Mouse (Mus musculus): ENCODE measurements at regions not wholly inside any gene's neighbourhood (a gene's known extent, or its start where the extent isn't known, plus 50 kb on each side); places are given as distances from the start of the nearest gene placed in this dataset.
A peak's percentile ranks its signal among the peaks of the same experiment; 100 is the strongest.

DNA sequence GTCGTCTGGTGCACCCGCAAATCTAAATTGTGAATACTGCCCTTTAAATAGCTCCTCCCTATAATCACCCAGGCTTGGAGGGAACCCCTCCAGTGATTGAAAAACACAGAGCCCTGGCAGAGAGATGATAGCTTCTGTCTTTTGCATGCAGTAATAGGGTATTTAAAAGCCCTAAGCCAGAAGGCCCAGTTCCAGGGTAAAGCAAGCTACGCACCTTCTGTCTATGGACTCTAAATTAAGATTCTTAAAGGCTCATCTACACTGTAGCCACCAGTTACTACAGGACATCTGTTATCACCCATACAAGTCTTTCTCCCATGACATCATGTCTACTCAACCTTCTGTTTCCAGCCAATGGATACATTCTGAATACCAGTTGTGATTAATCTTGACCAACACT, 167.8 kb downstream of the Gm11361 start:
- no peak for DNase-seq

DNA sequence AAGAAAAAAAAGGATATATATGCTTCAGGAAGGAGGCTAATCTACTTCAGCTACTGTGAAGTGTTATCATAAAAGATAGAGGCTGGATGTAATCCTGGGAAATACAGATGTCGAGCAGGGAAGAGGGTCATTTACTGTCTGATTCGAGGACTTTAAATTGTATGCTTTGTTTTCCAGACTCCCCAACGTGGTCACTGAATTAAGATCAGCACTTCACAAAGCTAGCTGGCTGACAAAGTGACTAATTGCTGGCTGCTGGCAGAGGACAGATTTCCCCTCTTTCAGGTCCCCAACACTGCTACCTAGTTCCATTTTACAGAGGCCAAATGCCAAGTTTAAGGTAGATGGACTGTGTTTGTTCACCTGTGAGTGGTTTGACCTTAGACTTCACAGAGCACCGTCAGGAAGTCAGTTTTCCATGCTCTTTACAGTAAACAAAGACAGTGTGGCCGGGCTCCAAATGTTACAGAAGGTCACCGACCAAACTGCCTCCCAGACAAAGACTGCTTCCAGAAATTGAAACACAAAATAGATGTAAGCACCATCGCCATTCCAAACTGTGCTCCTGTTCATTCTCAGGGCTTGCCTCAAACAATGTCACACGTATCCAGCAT, 167.2 kb downstream of the Gm11361 start:
- no peak for DNase-seq

DNA sequence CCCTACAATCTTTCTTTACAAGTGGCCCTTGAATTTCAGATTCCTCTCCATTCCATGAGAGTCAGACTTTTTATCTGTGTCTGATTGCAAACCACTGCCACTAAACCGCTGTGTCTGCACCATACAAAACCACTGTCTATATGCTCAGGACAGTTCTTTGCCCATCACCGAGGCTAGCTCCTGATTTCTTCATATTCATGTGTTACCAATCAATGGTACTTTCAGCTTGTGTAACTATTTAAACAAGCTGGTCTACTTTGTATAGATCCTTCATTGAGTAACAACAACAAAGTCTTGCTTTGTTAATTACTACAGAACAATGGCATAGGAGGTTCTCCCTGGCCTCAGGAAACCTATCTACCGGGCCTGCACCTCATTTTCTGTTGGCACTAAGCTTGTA, 164.0 kb downstream of the Gm11361 start:
- no peak for DNase-seq

DNA sequence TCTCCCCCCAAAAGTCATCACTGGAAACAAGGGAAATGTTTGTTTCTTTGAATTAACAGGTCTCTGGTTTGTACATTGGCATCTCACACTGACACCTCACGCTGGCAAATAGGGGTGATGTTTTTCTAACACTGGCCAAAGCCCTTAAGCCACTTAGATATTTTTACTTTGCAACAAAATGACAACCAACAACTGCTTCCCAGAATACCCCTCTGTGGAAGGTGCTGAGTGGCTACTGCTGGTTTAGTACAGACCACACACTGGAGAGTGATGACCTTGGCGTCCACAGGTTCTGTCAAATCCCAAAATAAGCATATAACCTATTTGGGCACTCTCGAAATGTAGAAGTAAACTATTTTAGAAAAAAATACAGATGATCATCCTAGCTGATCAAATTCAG, 163.3 kb downstream of the Gm11361 start:
- no peak for DNase-seq

DNA sequence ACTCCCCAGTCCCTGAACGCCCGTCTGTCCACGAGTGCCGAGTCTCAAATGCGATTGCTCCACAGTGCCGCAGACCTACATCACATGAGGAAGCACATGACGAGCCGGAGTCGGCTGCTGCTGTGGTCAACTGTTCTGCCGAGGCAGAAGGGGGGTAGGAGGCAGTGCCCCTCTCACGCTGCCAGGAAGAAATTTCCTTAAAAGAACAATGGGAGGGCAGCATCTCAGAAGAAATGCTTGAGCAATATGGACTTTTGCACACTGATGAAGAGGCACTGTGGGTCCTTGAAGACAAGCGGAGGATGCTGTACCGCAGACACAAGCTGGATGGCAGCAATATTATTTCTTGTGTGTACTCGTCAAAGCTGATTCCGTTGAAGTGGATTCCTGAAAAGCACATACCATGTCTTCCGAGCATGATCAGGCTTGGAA, 162.6 kb downstream of the Gm11361 start:
- peak; percentile 81 for DNase-seq

DNA sequence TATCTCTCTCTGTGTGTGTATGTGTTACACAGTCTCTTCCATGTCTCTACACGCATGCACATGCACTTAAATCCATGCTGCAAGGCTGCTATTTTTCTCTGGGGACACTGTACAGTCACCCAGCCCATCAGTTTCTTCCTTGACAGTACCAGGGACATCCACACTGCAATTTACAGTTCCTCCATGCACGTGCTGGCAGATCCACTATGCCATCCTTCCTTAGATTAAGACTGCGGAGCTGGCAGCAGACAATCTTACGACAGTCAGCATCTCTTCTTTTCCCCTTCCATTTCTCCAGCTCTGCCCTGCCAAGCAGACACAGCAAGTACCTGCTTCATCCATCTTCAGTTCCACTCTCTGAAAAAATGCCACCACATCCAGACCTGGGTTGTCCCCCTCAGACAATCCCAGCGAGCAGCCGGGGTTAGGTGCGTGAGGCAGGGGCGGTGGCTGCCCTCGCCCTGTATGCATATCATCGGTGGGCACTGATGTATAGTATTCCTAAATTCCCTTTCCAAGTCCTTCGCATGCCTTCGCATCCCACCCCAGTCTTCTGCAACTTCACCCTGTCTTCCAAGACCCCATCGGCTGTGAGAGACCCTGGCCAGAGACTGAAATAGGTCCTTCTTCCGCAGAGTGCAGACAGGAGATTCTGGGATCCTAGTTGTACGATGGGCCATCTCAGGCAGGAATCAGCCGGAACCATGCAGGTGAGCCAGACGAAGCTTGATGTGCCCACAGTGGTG, 161.8 kb downstream of the Gm11361 start:
- peak; percentile 26 for DNase-seq

DNA sequence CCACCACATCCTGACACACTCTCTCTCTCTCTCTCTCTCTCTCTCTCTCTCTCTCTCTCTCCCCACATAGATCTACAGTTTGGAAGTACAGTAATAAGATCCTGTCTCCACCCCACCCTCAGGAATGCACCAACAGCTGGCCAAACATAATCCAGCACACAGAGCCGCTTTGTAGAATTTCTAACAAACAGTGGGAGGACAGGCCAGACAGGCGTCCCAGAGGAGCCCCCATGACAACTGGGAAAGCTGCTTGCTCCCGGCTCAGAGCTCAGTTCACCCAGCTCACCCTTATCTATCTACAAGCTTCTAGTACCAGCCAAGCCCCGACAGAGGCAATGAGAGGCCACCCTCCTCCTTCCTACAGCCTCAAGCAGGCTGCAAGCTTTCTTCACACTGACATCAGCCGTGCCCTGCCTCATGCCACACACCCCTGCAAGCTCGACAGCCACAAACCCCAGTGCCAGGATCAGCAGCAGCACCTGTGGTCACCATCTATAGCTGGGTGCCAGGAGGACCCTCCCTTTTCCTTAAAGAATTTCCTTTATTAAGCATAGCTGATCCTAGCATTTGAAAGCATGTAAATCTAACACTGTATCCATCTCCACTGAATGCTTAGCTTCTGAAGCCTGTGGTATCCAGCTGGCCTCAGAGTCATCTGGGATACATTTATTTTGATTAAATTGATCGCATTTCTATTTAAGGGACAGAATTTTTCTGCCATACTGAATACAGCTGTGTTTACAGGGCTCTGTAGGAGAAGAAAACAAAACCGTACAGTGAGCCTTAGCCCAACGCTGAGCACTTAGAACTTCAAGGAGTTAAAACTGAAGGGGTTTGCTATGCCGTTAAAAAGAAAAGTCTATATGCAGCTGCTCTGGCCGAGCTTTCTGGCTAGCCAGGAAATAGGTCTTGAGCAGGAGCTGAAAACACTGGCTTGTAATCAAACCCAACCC, 160.9 kb downstream of the Gm11361 start:
- DNase-seq: peak; percentile 36

DNA sequence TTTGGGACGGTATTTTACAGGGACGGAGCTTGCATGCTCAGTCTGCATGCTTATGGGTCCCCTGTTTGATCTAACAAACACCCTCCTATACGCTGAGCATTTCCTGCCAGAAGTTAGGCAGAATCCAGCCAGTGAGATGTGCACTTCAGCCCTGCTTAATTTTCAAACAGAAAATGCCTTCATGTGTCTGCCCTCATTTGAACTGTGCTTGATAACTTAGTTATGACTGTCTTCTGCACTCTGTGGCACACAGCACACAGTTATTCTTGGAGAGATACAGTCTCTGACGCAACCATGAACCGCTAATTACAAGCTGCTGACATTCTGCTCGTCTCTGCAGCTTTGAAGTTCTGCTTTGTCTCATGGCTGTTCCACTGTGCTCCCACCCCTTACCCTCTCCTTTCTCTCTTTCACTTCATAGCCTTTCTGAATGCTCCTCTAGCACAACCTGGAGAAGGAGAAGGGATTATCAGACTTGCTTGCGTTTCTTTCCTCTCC, 160.2 kb downstream of the Gm11361 start:
- DNase-seq: peak; percentile 21

DNA sequence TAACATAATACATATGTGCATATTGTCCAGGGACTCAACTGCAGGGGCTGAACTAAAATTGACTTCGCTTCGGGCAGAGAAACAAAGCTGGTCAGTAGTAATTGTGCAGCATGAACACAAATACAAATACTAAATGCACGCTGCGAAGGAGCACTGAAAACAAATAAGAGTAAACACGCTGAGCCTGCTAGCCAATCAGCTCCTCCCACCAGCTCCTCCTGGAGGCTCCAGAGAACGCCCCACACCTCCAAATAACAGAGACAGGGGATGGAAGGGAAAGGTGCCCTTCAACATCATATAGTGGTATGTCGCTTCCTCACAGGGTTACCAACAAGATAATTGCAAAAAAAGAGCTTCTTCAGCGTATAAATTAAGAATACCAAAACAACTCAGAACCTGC, 159.6 kb downstream of the Gm11361 start:
- peak; percentile 22 for DNase-seq

DNA sequence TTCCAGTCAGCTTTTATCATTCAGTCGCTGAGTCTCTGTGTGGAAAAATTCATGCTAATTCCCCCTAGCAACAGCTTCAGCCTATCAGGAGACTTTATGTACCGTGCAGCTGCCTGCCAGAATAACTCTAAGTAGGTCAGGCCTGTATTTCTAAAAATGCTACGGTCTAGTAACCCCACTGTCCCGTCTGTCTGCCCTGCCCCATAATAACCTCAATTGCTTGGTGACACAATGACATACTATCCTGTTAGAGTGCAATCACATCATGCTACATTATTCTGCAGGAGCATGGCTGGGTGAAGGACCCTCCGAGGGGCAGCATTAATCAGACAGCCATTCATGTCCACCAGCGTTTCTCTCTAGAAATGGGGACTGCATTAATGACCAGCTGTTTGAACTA, 158.9 kb downstream of the Gm11361 start:
- peak; percentile 26 for DNase-seq

DNA sequence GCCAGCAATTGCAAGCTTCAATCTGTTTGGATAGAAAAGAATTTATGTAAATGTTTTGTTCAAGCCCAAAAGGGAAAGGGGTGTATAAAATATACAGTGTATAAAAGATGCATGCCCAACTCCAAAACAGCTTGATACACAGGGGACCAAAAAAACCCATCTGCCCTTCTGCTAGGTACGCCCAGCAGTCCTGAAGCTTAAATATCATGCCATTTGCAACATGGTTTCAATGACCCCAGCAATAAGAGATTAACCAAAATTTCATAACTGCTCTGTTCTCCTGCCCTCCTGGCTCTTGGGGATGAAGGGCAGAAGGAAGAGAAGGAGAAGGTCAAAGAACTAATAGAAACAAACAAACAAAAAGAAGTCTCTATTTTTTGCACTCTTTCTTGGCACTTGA, 158.4 kb downstream of the Gm11361 start:
- no peak for DNase-seq

DNA sequence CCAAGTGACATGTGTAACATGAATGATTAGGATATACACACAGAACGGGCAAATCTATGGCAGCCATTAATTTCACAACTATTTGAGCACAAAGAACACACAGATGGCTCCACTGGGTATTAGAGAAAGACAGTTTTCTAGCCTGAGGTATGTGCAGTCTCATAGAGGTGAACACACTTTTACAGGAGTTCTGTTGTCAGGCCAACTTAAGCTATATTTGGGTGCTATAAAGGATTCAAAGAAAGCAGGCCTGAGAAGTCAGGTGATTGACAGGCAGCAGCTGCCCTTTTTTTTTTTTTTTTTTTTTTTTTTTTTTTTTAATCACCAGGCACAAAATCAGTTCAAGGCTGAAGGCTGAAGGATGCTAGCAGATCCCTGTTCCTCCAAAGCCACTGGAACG, 153.0 kb downstream of the Gm11361 start:
- no peak for DNase-seq

DNA sequence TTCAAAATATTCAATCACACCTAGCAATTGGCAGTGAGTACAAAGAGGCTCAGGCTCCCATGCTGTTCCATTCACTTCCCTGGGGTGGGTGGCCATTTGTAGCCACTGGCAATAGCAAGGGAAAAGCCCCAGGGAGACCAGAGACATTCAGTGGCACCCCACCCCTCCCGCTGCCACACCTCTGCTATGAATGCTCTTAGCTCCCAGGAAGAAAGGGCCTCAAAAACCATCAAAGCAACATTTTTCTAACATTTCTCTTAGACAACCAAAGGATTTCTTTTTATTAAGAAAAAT, 152.2 kb downstream of the Gm11361 start:
- DNase-seq: no peak

DNA sequence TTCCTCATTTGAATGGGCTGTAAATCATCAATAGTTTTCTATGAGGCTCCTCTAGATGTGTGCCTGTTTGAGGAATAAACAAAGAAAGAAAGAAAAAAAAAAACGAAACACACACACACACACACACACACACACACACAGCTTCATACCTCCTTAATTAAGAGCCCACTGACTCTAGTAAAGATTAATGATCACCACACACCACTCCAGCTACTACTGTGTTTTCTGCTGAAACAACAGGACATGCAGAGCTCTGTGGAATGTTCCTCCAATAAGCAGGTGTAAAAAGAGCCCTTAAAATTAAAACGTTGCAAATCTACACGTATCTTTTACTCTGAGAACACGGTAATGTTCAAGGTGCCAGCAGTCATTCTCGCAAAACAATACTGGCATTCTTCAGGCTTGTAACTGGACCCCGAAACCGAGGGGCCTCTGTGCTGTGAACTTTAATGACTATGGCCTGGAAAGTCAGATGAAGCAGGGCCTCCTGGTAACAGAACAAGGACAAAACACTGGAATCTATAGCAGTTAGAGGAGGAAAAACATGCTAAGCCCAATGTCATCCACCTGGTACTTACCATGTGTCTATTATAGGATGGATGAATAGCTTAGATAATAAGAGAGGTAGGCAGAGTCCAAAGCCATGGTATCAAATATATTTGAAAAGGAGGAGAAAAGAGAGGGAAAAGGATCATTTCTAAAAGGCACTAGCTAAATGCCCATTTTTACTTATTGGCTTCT, 151.7 kb downstream of the Gm11361 start:
- no peak for DNase-seq

DNA sequence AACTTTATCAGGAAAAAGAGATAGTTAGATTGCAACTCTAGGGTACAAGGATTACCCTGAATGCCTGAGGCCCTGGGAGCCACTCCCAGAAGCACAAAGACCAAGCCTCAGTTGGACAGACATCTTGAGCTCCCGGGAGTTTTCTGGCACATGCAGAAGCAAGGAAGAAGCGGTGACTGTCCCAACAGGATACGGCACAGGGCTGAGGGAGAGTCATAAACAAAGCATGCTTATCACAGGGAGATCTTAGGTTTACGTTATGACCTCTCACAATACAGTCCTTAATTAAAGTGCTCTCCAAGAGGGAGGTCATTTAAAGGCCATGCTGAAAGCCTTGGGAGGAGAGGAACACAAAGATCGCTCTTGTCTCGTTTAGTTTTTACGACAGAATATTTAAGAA, 143.1 kb downstream of the Gm11361 start:
- no peak for DNase-seq
